ENCODE assay signal across 29 mouse cellular contexts in the genomic region with DNA sequence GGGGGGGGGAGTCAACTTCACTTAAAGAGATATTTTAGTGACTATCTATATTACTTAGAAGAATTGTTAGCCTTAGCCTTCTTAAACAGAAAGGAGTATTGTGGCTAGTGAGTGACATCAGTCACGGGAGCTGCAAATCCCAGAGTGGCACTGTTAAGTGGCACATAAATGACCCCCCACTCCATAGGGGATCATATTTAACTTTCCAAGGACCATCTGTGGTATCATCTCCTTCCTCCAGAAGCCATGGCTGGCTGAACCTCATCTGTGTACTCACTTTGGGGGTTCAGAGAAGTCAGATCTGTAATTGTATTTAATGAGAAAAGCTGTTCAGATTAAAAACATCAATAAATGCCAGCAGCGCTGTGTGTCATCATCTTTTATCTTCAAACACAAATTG.
A peak's percentile ranks its signal among the peaks of the same experiment; 100 is the strongest.
DNase-seq lines count a peak whose midpoint lies in the region; ATAC-seq and TF ChIP-seq lines count a peak whose summit lies in the region.
"Had no signal": no experiment of that assay in that cellular context is flagged by ENCODE, and none has a peak within 500 bp of the region (broad histone marks: within the 10 kb centered on the region; RNA-seq: fewer than 3 reads in every experiment).

No protein-coding gene starts in this region.

- TF ChIP-seq POLR2A in brain, embryonic 14.5 days (IDR thresholded peaks at IDR 0.05; ENCODE audit: borderline replicate concordance, extremely low read depth, insufficient read depth, insufficient read length, poor library complexity, severe bottlenecking): no peak

- no peak overlapping the region for H3K27ac ChIP-seq in hindbrain, embryonic 12.5 days
- no peak overlapping the region for H3K27ac ChIP-seq in hindbrain, postnatal 0 days
- no peak overlapping the region for H3K27ac ChIP-seq in neural tube, embryonic 12.5 days
- no peak overlapping the region for H3K27ac ChIP-seq in neural tube, embryonic 15.5 days (replicated peaks)
- H3K27ac ChIP-seq: embryonic facial prominence, embryonic 12.5 days; embryonic facial prominence, embryonic 15.5 days; forebrain, embryonic 12.5 days; heart, adult 2 months; heart, embryonic 10.5 days; heart, embryonic 13.5 days had no signal

- no peak overlapping the region for H3K4me3 ChIP-seq in hindbrain, embryonic 12.5 days
- no peak overlapping the region for H3K4me3 ChIP-seq in hindbrain, postnatal 0 days (ENCODE audit: low read length)
- no peak overlapping the region for H3K4me3 ChIP-seq in neural tube, embryonic 12.5 days
- H3K4me3 ChIP-seq in neural tube, embryonic 15.5 days (replicated peaks): no peak overlapping the region
- H3K4me3 ChIP-seq: embryonic facial prominence, embryonic 12.5 days; embryonic facial prominence, embryonic 15.5 days; forebrain, embryonic 12.5 days; heart, adult 2 months; heart, embryonic 10.5 days; heart, embryonic 13.5 days had no signal

- no peaks in the 10 kb centered on the region for H3K27me3 ChIP-seq in hindbrain, embryonic 12.5 days
- H3K27me3 ChIP-seq in hindbrain, postnatal 0 days (ENCODE audit: insufficient read depth, low read length): no peaks in the 10 kb centered on the region
- H3K27me3 ChIP-seq in neural tube, embryonic 12.5 days (replicated peaks): no peaks in the 10 kb centered on the region
- no peaks in the 10 kb centered on the region for H3K27me3 ChIP-seq in neural tube, embryonic 15.5 days (replicated peaks)
- H3K27me3 ChIP-seq: embryonic facial prominence, embryonic 12.5 days; embryonic facial prominence, embryonic 15.5 days; forebrain, embryonic 12.5 days; heart, embryonic 13.5 days had no signal

- ATAC-seq in hindbrain, embryonic 12.5 days (ENCODE audit: low FRiP score): peak; percentile 73
- ATAC-seq in hindbrain, postnatal 0 days: no peak
- peak; percentile 48 for ATAC-seq in neural tube, embryonic 12.5 days (ENCODE audit: low FRiP score, low read depth)
- no peak for ATAC-seq in neural tube, embryonic 15.5 days (ENCODE audit: low FRiP score)
- ATAC-seq: activated CD4-positive, CD25-positive, alpha-beta regulatory T cell, adult 4 months; CD4-positive, CD25-positive, alpha-beta regulatory T cell, adult 4 months; forebrain, embryonic 16.5 days; hindbrain, embryonic 16.5 days; inflammation-experienced regulatory T-cells, adult 6 months; intestine, embryonic 16.5 days had no signal

- H3K9ac ChIP-seq in hindbrain, embryonic 12.5 days: no peak overlapping the region
- H3K9ac ChIP-seq in hindbrain, postnatal 0 days (replicated peaks; ENCODE audit: low read length): no peak overlapping the region
- H3K9ac ChIP-seq in neural tube, embryonic 12.5 days: no peak overlapping the region
- H3K9ac ChIP-seq in neural tube, embryonic 15.5 days (replicated peaks): no peak overlapping the region
- H3K9ac ChIP-seq: embryonic facial prominence, embryonic 12.5 days; embryonic facial prominence, embryonic 15.5 days; forebrain, embryonic 12.5 days; heart, embryonic 13.5 days had no signal

- no peaks in the 10 kb centered on the region for H3K9me3 ChIP-seq in hindbrain, embryonic 12.5 days (replicated peaks)
- H3K9me3 ChIP-seq in hindbrain, postnatal 0 days (ENCODE audit: low read length): no peaks in the 10 kb centered on the region
- H3K9me3 ChIP-seq in neural tube, embryonic 12.5 days: no peaks in the 10 kb centered on the region
- no peaks in the 10 kb centered on the region for H3K9me3 ChIP-seq in neural tube, embryonic 15.5 days (replicated peaks)
- H3K9me3 ChIP-seq: embryonic facial prominence, embryonic 12.5 days; embryonic facial prominence, embryonic 15.5 days; forebrain, embryonic 12.5 days; heart, embryonic 10.5 days; heart, embryonic 13.5 days had no signal

- WGBS in hindbrain, embryonic 12.5 days: 64% methylated on average over 2 of the region's 2 CpGs
- WGBS in hindbrain, postnatal 0 days: 68% methylated on average over 2 of the region's 2 CpGs
- WGBS in neural tube, embryonic 12.5 days: 59% methylated on average over 2 of the region's 2 CpGs
- 39% methylated on average over 2 of the region's 2 CpGs for WGBS in neural tube, embryonic 15.5 days

- no peak overlapping the region for H3K4me2 ChIP-seq in hindbrain, embryonic 12.5 days (replicated peaks)
- H3K4me2 ChIP-seq in hindbrain, postnatal 0 days (ENCODE audit: low read depth, low read length): no peak overlapping the region
- H3K4me2 ChIP-seq in neural tube, embryonic 12.5 days (replicated peaks): no peak overlapping the region
- H3K4me2 ChIP-seq in neural tube, embryonic 15.5 days: no peak overlapping the region
- H3K4me2 ChIP-seq: embryonic facial prominence, embryonic 12.5 days; embryonic facial prominence, embryonic 15.5 days; forebrain, embryonic 12.5 days; heart, embryonic 13.5 days had no signal

- H3K4me1 ChIP-seq in hindbrain, embryonic 12.5 days: no peaks in the 10 kb centered on the region
- no peaks in the 10 kb centered on the region for H3K4me1 ChIP-seq in hindbrain, postnatal 0 days (ENCODE audit: insufficient read depth, low read length)
- no peaks in the 10 kb centered on the region for H3K4me1 ChIP-seq in neural tube, embryonic 12.5 days
- no peaks in the 10 kb centered on the region for H3K4me1 ChIP-seq in neural tube, embryonic 15.5 days
- H3K4me1 ChIP-seq: embryonic facial prominence, embryonic 12.5 days; embryonic facial prominence, embryonic 15.5 days; forebrain, embryonic 12.5 days; heart, embryonic 10.5 days; heart, embryonic 13.5 days had no signal

- DNase-seq in hindbrain, postnatal 0 days (ENCODE audit: low spot score): no peak
- peak; percentile 17 for DNase-seq in brain, embryonic 14.5 days (ENCODE audit: low read depth)
- peak; percentile 2 for DNase-seq in mesoderm, embryonic 11.5 days (ENCODE audit: low read depth, low spot score)
- no peak for DNase-seq in lung, postnatal 10 days
- DNase-seq: adrenal gland, adult 8-10 months; adrenal gland, postnatal 25 days; cerebellum, adult 11 months; cerebellum, adult 2 months; cerebellum, adult 9-11 months; cerebellum, postnatal 25 days; gastrocnemius, postnatal 10 days; gastrocnemius, postnatal 36 days; heart, adult 2 months; heart, postnatal 14 days; heart, postnatal 4 days had no signal

- no peak for TF ChIP-seq CTCF in hindbrain, postnatal 0 days (IDR thresholded peaks at IDR 0.05; ENCODE audit: low read depth)
- TF ChIP-seq CTCF in brain, embryonic 14.5 days (IDR thresholded peaks at IDR 0.05; ENCODE audit: borderline replicate concordance, extremely low read depth, insufficient read depth, insufficient read length): no peak

- H3K36me3 ChIP-seq in hindbrain, embryonic 12.5 days: no peaks in the 10 kb centered on the region
- no peaks in the 10 kb centered on the region for H3K36me3 ChIP-seq in hindbrain, postnatal 0 days (ENCODE audit: insufficient read depth, low read length)
- no peaks in the 10 kb centered on the region for H3K36me3 ChIP-seq in neural tube, embryonic 12.5 days
- no peaks in the 10 kb centered on the region for H3K36me3 ChIP-seq in neural tube, embryonic 15.5 days
- H3K36me3 ChIP-seq: embryonic facial prominence, embryonic 12.5 days; embryonic facial prominence, embryonic 15.5 days; forebrain, embryonic 12.5 days; heart, embryonic 10.5 days; heart, embryonic 13.5 days had no signal

Comparison
In these comparisons a context has a peak if more than half of its experiments do, and no peak if none do; other contexts are left out.
1. ATAC-seq: peak in hindbrain, embryonic 12.5 days (single experiment) and neural tube, embryonic 12.5 days (single experiment); none in hindbrain, postnatal 0 days (single experiment) and neural tube, embryonic 15.5 days (single experiment).
2. DNase-seq: peak in brain, embryonic 14.5 days (single experiment) and mesoderm, embryonic 11.5 days (single experiment); none in hindbrain, postnatal 0 days (single experiment) and lung, postnatal 10 days (single experiment).